Mouse (Mus musculus) heart, postnatal 36 days (tissue): ENCODE results near the gene Fga. TPM values are rescaled to one million over a fixed set of nuclear protein-coding genes. Genes with fewer than 3 reads are reported as not detected.
A peak's percentile ranks its signal among the peaks of the same experiment; 100 is the strongest.

Experiments
- DNase-seq, 2 experiments: peaks; one replicate each; pipeline ENCODE4 v3.0.0; 2021 to 2022
- intact Hi-C: fragments of 180-260 bp; cut with DNase I; formaldehyde crosslinking; loops from one replicate; pipeline ENCODE4 v1.15.1; 2025
- total RNA-seq, 2 experiments: library from RNA; stranded (reverse); gene quantifications; 2 replicates each; pipeline ENCODE4 v1.2.3; 2021

Gene Fga
- total RNA-seq, 2 experiments from 2014 or later, result not detected

- DNase-seq, result no peak
- intact Hi-C loops, result no loop called here
Measured at GRCm38 (mm10) chr3:83025036-83025435, 840 bp upstream of the Fga start.

DNA sequence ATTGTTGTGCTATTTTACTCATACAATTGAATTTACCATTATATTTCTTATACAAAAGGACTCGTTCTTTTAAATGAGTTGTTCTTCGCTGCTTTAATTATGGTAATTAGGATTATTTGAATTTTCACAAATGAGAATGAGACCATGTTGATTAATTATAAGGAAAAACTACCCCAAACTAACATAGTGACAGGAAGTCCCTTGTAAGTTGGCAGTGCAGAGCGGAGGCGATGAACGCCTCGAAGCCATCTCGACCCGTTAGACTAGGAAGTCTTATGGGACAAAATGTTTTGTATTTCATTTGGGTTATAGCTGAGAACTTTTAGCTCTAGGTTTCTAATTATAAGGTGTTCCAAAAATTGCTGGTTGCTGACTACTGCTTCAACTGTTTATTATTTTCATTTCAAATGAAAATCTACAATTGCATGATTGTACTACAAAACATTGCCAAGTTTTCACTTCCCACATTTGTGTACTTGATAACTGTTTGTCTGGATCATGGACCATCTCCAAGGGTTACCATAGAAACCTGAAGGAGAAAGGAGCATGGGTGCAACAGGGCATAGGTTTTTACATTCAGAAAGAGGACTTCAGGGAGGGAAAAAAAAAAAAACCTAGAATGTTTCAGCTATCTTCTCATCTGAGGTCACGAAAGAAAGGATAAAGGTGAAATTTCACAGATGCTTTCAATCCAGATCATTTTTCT, 1.8 kb downstream of the Fga start:
- intact Hi-C loops, result no loop called here
- no peak for DNase-seq

DNA sequence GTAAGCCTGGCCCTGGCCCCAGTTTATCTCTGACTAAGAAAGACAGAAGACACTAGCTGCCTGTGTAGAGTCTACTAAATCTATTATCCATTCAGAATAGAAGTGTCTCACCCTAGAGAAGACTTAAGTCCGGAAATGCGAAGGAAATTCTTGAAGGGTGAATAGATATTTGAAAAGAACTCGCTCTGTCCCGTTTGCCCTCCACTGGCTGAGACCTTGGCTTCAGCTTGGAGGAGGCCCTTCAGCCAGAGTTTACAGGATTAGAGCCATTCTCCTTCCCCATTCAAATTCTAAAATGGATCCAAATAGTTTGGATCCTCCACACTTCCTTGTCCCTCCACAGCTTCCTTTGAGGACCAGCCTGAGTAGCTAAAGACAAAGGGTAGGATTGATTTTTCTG, 4.5 kb downstream of the Fga start:
- intact Hi-C loops, result no loop called here
- no peak for DNase-seq

- intact Hi-C loops, result no loop called here
- DNase-seq, result no peak
Measured at GRCm38 (mm10) chr3:83032746-83033308, 7.0 kb downstream of the Fga start.

GRCm38 (mm10) chr3:83033801-83034200, 7.9 kb downstream of the Fga start:
- intact Hi-C loops, result no loop called here
- DNase-seq, result no peak

DNA sequence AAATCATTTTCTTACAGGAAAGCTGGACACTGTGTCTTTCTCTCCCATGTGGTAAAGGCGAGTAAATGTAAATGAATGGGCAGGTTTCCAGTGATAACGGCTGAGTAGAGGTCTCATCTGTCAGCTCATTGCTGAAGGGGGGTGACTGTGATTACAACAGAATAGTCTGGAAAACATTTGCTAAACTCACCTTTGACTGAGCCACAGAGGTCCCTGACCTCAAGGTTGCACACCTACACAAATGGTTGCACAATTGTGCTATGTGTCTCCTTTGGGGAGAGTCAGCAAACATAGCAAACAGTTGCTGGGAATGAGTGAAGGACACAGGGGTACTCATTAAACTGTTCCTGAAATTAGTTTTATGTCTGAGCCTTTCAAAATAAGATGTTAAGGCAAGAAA, 13.0 kb downstream of the Fga start:
- DNase-seq, result no peak
- intact Hi-C loops, result no loop called here

GRCm38 (mm10) chr3:83039666-83040065, 13.8 kb downstream of the Fga start:
- intact Hi-C loops, result no loop called here
- no peak for DNase-seq

- no peak for DNase-seq
- intact Hi-C loops, result no loop called here
Measured at GRCm38 (mm10) chr3:83042451-83042850, 16.6 kb downstream of the Fga start.

- no peak for DNase-seq
- intact Hi-C loops, result no loop called here
Measured at GRCm38 (mm10) chr3:83046649-83047048, 20.8 kb downstream of the Fga start.

- no peak for DNase-seq
- intact Hi-C loops, result loop anchor here (5.0 to 10.0 kb wide), 2 partner anchors 172 to 1115 kb away; partner anchors contain the start of genes Ctso and Rbm46
Measured at GRCm38 (mm10) chr3:83049680-83050079, 23.8 kb downstream of the Fga start, which contains the start of gene Fgb. Fgb (minus strand) TSS chr3:83049863.

DNA sequence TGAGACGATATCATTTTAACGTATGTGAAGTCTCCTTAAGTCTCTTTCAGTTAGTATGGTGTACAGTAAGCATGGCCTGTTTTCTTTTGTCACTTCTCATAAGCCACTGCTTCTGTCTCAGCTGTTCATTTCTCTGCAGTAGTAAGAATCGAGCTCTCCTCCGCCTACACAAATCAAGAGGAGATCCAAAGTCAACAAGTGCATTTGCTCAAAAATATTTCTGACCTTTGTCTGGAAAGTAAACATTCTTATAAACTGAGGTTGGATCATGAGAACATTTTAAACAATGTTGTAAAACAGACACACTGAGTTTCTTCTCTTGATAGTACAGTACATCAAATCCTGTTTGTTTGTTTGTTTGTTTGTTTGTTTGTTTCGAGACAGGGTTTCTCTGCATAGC, 24.8 kb downstream of the Fga start:
- intact Hi-C loops, result loop anchor here (5.0 to 10.0 kb wide), 2 partner anchors 173 to 1116 kb away; partner anchors contain the start of genes Ctso and Rbm46
- no peak for DNase-seq

DNA sequence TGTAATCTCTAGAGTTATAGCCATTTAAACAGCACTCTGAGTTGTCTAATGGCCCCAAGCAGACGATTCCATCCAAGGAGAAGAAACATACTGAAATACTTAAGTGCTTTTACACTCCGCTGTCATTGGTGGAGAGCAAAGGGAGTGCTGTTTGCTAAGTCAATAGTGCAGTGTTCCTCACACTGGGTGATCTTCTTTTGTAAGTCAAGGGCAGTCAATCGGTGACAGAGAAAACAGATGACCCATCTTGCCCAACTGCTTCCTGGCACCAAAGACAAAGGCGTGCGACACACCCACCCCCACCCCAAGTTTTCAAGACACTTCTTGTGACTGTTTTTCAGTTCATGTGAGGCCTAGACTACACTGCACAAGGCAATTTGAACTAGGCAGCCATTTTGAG, 26.2 kb downstream of the Fga start:
- intact Hi-C loops, result loop anchor here (2.0 to 10.0 kb wide), 3 partner anchors 175 to 1117 kb away; partner anchors contain the start of genes Ctso and Rbm46
- no peak for DNase-seq

- intact Hi-C loops, result loop anchor here (2.0 to 10.0 kb wide), 3 partner anchors 176 to 1118 kb away; partner anchors contain the start of genes Ctso and Rbm46
- DNase-seq, result no peak
Measured at GRCm38 (mm10) chr3:83053126-83053525, 27.2 kb downstream of the Fga start.

DNA sequence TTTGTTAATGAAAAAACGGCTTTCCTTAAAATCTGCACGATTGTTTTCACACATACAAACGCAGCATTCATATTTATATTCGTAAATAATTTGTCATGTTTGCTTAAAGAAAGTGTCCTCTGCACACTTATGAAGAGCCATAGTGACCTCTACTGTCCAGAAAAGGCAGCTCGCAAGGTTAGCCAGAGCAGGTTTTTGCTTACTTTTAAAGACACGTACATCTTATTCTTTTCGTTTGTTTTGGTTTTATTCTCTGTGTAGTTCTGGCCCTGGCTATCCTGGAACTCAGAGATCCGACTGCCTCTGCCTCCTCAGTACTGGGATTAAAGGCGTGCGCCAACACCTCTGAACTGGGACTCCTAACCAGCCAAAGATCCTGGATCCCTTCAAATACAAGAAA, 27.9 kb downstream of the Fga start:
- intact Hi-C loops, result loop anchor here (1.0 to 10.0 kb wide), 4 partner anchors 54 to 1119 kb away; partner anchors contain the start of genes Ctso and Rbm46
- peak; percentile 15 to 34 for DNase-seq

DNA sequence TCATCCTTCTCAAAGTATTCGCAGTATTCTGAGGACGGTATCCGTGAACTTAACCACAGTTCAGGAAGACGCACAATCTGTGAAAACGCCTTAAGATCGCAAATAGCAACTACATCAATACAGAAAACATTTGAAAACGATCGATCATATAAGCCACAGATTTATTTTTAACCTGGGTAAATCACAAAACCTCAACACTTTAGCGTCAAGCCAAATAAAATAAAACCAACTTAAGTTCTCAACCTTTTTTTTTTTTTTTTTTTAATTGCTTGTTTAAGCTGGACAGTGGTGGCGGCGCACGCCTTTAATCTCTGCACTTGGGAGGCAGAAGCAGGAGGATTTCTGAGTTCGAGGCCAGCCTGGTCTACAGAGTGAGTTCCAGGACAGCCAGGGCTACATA, 28.9 kb downstream of the Fga start:
- intact Hi-C loops, result loop anchor here (1.0 to 10.0 kb wide), 3 partner anchors 55 to 1120 kb away; partner anchors contain the start of genes Ctso and Rbm46
- no peak for DNase-seq

DNA sequence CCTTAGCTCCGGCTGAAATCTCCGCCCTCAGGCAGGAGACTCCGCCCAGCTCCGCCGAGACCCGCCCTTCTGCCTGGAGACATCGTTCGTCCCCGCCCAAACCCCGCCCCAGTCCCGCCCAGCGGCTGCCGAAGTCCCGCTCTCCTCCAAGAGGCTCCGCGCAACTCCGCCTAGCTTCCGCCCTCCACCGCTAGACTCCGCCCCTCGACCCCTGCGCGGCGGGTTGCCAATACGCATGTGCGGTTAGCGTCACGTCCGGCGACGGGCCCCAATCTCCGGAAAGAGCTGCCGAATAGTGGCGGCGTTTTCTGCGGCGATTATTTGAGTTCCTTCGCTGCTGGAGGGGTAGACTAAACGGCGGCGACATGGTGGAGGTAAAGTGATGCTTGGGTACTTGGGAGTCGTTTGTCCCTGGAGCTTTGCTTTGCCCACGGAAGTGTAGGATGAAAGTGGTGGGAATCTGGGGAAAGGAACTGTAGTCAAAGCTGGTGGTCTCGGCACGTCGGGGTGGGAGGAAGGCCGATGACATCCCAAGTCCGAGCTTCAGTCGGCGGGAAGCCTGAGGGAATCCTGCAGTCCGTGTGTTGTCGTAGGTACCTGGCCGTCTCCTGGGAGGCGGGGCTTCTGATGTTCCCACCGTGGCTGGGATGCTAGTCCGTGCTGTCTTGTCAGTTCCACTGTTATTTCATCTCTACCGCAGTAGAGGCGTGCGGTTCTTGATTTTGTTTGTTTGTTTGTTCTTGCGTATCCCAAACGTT, 29.6 kb downstream of the Fga start, which contains the start of gene Plrg1:
Plrg1 (plus strand) TSS at position 242 of the 758 bp plus-strand sequence.
- intact Hi-C loops, result loop anchor here (10.0 kb wide), 1 partner anchor 1121 kb away; the partner anchor contains the start of gene Ctso
- peak; percentile 99 for DNase-seq

- DNase-seq, result no peak
- intact Hi-C loops, result loop anchor here (10.0 kb wide), 1 partner anchor 1122 kb away; the partner anchor contains the start of gene Ctso
Measured at GRCm38 (mm10) chr3:83057046-83057445, 31.2 kb downstream of the Fga start.

DNA sequence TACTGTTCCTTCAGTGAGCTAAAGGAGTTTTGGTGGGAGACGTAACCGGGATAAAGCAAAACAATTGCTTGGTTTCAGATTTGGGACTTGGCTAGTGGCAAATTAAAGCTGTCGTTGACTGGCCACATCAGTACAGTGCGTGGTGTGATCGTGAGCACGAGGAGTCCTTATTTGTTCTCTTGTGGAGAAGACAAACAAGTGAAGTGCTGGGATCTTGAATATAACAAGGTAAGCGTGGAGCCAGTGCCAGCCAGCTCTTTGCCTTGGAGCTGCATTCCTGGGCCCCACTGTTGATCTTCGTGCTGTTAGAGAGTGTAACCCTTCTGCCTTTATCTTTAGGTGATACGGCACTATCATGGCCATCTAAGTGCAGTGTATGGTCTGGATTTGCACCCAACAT, 42.0 kb downstream of the Fga start:
- no peak for DNase-seq
- intact Hi-C loops, result no loop called here

DNA sequence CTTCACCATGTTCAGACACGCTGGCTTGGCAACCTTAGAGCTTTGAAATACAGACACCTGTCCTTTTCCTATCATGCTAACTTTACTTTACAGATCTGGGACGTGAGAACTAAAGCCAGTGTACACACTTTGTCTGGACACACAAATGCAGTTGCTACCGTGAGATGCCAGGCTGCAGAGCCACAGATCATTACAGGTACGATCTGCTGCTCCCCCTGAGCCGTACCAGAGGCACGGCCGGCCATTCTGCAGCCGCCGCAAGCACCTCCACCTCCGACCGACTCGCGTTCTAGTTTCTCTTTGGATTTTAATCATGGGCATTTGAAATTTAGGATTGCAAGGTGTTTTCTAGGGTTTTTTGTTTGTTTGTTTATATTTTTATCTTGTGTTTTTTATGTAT, 43.0 kb downstream of the Fga start:
- intact Hi-C loops, result no loop called here
- DNase-seq, result no peak

DNA sequence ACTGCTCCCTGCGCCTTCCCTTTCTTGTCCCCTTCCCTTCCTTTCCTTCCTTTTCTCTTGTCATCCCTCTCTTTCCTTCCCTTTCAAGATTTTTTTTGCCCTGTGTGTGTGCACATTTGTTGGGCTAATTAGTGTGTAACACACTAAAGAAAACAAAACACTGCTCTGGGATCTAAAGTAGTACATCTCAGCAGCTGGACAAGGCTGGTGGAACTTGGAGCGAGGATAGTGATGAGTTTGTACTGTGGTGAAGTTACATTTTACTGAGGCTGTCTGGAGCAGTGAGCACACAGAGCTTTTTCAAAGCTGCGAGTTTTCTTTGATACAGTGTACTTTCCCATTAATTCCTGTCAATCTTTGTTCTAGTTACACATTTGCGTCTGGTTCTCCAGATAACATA, 44.4 kb downstream of the Fga start:
- intact Hi-C loops, result no loop called here
- no peak for DNase-seq

GRCm38 (mm10) chr3:83076563-83076962, 50.7 kb downstream of the Fga start:
- intact Hi-C loops, result no loop called here
- peak; percentile 16 to 34 for DNase-seq
